Mouse (Mus musculus) urinary bladder, postnatal 10 days (tissue): ENCODE results near the gene Mon2.
"Not testable (repeated sequence)": the region's sequence is repeated elsewhere in the genome, so short reads cannot be mapped to it uniquely, and the experiment has no call there.

ENCODE experiments used
- DNase-seq: peaks from one replicate; pipeline ENCODE4 v3.0.0; 2022; ENCODE audit warnings: low spot score

Mon2 gene

GRCm38 (mm10) chr10:122991648-122992047 is 84.7 kb downstream of the Mon2 start:
- DNase-seq, result no peak

GRCm38 (mm10) chr10:122991053-122991452 is 85.3 kb downstream of the Mon2 start:
- DNase-seq, result no peak

- no peak for DNase-seq
Observed at GRCm38 (mm10) chr10:122990606-122991005, 85.7 kb downstream of the Mon2 start.

GRCm38 (mm10) chr10:122989916-122990315 is 86.4 kb downstream of the Mon2 start:
- no peak for DNase-seq

DNA sequence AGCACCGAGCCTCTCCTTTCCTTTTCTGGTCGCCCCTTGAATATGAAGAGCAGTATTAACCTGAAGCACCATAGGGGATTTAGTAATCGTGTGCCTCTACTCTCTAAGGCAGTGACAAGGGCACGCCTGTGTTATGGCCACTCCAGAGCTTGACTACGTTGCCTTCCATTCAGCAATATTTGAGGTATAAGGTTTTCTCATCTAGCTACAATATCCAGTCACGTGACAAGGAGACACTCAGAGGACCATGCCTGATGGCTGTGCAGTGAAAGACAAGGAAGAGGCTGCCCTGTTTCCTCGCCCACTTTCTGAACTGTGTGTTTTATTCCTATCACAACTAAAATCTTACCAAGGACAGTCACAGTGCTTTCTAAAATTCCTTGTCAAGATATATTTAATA is 87.9 kb downstream of the Mon2 start:
- DNase-seq, result no peak

DNA sequence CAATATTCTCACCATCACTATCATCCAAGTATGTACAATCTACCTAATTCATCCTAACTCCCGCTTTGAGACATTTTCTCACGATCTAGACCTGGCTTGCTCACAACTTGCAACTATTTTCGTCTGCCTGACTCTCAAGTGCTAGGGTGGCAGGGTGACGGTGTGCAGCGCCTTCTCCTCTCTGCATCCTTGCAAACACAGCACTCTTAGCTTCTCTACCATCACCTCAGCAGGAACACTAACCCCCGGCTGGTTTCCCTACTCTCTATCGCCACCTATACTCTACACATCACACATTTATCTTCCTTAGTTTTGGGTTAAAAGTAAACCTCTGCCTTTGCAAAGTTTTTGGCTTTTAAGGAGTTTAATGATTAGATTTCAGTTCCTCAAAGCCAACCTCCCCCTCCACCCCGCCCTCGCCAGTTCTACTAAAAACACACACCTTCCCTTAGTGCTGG is 88.6 kb downstream of the Mon2 start:
- DNase-seq, result no peak

GRCm38 (mm10) chr10:122986320-122987225 is 89.7 kb downstream of the Mon2 start:
- peak; percentile 20 for DNase-seq

DNA sequence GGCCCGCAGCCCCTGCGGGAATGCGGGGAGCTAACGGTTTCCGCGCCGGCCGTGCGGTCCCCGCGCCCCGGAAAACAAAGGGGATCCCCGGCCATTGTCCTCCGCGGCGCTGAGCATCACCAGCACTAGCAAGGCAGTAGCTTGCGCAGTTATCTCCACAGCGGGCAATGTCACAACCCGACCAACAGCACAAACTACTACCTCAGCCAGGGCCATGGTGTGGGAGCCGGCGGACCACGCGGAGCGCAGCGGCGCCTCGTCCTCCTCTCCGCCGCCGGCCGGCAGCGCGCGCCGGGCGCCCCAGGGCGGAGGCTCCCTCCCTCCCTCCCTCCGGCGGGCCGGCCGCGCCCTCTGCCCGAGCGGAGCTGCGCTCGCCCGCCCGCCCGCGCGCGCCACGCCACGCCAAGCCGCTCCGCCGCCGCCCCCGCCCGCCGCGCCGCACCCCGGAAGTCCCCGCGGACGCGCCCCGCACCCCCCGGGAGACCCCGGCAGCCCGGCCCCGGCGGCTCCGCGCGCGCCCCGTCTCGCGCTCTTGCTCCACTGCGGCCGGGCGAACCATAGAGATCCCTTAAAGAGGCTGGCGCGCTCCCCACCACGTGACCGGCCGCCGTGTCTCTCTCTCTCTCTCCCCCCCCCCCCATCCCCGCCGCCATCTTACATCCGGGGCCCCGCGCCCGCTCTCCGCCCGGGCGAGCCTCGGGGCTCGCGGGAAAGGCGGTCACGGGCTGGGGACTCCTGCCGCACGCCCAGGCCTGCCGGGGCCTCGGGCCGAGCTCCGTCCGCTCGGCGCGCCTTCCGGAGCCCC is 90.6 kb downstream of the Mon2 start:
- peak; percentile 36 for DNase-seq

- DNase-seq, result no peak
Observed at GRCm38 (mm10) chr10:122985252-122985514, 91.1 kb downstream of the Mon2 start.

DNA sequence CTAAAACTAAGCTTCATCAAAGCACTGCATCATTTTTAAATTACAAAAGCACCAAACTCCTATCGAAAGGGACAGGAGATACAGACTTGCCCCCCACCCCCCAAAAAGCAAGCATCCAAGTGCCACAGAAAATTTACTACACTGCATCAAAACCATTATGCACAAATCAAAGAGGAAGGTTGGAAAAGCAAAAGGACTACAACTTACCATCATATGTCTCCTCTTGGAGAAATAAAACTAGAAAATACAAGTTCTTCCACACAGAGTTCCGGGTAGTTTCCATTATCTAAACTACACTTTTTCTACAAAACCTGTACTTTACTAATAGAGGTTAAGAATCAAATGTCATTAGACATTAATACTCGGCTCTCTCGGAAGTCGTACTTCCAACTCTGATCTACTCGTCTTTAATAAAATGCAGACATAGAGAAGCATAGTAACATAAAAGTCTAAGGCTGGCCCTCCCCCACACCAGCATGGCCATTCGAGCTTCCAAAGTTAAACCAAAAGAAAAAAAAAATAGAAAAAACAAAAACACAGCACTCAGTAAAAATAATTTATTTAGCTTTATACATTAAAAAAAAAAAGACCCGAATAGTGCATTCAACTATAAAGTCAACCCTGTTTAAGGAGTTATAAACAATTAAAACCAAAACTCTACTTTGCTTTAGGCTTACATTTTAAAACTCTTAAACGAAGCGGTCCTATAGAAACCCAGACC is 91.6 kb downstream of the Mon2 start:
- no peak for DNase-seq

- DNase-seq, result no peak
Observed at GRCm38 (mm10) chr10:122983579-122984530, 92.5 kb downstream of the Mon2 start.

DNA sequence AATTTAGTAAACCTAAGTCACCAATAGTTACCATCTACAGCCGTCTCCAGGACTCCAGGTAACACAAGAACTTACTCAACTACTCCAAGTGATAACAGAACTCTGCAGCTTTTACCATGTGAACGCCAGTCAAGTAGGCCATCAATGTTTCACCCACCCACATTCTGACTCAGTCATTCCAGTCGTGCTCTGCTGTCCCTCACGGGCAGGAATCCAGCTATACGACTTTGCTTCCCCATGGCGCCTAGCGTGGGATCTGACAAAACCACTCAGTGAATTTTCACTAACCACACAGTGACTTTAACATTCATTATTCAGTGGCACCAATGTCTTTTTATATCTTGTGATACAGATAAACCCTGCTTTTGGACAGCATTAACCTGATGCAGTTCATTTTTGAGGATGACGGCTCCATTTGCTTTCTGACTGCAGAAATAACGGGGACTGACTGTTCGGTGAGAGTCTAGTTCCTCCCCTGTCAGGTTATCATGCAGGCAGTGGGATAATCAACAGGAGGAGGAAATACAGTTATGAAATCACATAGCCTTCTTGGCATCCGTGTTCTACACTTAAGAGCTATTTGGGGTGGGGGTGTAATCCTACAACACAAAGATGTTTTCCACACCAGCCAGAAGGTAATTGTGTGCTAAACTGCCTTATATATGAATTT is 93.3 kb downstream of the Mon2 start:
- no peak for DNase-seq

DNA sequence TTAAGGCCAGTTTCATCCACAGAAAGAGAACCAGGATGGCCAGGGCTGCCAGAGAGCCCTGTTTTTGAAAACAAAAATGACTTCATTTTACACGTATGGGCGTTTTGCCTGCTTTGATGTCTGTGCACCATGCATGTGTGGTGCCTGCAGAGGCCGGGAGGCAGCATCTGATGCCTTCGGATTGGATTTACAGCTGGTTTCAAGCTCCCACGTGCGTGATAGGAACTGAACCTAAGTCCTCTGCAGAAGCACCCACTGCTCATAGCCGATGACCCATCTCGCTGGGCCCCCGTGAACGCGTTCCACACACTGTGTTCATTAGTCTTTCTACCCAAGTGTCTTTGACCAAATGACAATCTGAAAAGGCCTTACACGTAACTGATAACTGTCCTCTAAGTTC is 96.2 kb downstream of the Mon2 start:
- DNase-seq, result no peak

GRCm38 (mm10) chr10:122979356-122979755 is 96.9 kb downstream of the Mon2 start:
- DNase-seq, result no peak

GRCm38 (mm10) chr10:122976038-122976437 is 100.3 kb downstream of the Mon2 start:
- DNase-seq, result no peak

DNA sequence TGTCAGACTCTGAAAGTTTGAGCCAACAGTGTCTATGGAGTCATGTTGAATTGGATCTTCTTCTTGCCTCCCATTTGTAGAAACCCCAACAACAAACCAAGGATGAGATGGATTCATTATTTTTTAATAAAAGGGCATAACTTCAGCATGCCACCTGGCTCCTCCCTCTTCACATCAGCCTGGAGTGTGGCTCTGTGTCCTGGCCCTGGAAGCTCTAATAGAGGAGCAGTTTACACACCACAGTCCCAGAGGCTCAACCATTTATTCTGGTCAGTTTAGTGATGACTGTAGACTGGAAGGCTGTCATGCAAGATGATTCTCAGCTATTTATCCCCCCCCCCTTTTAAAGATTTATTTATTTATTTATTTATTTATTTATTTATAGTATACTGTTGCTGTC is 103.1 kb downstream of the Mon2 start:
- DNase-seq, result no peak

DNA sequence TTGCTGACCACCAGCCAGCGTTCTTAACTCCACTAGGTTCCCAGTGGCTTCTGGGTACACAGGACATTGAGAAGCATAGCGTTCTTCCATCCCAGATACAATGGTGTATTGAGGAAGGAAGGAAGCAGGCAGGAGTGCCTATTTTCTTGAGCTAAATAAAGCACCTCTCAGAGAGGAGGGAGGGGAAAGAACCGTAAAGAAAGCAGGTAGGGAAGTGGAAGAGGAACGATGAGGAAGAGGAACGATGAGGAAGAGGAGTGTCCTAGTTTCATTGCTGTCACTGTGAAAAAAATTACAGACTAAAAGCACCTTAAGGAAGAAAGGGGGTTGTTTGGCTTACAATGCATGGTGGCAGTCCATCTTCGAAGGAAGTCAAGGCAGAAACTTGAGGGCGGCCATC is 106.1 kb downstream of the Mon2 start:
- no peak for DNase-seq

GRCm38 (mm10) chr10:122966421-122966820 is 109.9 kb downstream of the Mon2 start:
- no peak for DNase-seq

DNA sequence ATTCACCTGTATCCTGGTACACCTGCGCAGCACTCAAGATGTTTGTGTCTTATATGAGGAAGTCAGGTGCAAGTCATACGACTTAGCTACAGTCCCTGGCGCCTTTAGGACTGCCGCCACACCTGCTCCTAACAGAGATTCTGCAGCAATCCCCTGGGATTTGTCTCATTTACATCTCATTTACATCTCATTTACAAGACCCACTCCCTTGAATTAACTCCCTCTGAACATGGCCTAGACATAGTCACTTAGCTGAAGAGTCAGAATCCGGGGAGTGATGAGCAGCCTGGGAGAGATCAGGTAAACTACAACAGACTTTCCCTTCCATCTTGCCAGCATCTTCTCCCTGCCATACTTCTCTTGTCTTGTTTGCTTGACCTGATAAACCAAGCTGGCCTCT is 110.7 kb downstream of the Mon2 start:
- DNase-seq, result not testable (repeated sequence)

- no peak for DNase-seq
Observed at GRCm38 (mm10) chr10:122964241-122964636, 112.1 kb downstream of the Mon2 start.
